Mouse (Mus musculus): Measurements from ENCODE around the gene Olfr1270.
"Not testable (repeated sequence)": the region's sequence is repeated elsewhere in the genome, so short reads cannot be mapped to it uniquely, and the experiment has no call there.

DNA sequence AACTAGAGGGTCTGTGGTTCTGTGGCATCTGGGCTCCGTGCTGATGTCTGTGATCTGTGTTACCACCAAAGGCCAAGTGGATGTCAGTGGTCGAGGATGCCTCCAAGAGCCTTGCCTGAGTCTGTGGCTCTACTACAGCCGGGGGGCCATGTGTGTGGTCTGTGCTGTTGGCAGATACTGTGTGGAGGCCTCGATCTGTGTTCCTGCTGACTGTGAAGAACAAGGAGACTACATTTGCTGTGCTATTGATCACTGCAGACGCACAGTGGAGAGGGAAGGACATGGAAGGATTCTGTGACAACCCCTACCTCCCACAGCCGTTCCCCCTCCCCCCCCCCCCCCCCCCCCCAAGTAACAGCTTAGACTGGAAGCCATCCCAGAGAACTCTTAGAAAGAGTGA lies 42.4 kb upstream of the Olfr1270 start:
- TF ChIP-seq HCFC1 (IDR thresholded peaks at IDR 0.05; ENCODE audit: borderline replicate concordance, insufficient read depth, low read length); ZNF384 (IDR thresholded peaks at IDR 0.05; ENCODE audit: low read depth, low read length); ZC3H11A (IDR thresholded peaks at IDR 0.05; ENCODE audit: borderline replicate concordance, low read depth, low read length): not testable (repeated sequence)
